Mouse (Mus musculus) retina, postnatal 1 day (tissue): ENCODE measurements around the gene 2210408I21Rik.
A peak's percentile ranks its signal among the peaks of the same experiment; 100 is the strongest.

Experiments used
- DNase-seq: peaks from one replicate; pipeline ENCODE4 v3.0.0-alpha.2; 2012

The 2210408I21Rik gene

DNA sequence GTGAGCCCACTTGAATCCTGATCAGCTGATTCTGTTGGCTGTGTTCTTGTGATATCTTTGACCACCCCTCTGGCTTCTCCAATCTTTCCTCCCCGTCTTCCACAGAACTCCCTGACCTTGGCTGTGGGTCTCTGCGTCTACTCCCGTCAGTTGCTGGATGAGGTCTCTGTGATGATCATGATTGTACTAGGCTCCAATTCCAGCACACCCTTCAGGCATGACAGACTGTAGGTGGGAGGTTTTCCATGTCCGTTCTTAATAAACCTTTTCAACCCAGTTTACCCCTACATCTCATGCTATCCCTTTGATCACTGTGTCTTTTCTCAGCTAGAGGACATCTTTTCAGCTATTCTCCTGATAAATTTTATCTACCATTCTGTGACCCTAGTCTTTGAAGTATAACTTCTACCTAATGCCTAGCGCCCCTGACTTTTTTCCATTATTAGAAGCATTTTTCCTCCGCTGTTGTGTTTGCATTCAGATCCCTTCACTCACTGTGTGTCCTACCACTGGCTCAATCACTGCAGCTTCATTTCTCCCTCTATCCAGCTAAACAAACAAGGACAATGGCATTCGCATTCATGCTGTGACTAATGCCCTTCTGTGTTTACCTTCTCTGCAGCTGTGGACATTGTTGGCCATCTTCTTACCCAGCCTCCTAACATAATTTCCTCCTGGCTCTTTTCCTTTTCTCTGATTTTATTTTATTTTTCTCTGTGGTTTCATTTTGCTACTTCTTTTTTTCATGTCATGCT is 143.5 kb downstream of the 2210408I21Rik start:
- DNase-seq: no peak

DNA sequence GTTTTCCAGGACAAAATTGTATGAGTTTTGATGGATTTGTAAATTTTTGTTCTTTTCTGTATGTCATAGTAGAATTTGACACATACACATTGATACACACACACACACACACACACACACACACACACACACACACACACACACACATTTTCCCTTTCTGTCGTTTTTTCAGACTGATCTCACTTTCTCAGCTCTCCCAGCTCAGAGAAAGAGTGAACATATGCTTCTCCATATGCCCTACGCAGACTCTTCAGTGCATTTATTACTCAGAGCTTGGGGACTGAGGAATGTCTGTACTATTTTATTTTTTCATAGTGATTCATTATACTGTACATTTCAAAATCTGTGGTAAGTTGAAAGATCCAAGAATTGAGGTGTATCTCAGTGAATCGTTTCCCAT is 160.2 kb downstream of the 2210408I21Rik start:
- no peak for DNase-seq

DNA sequence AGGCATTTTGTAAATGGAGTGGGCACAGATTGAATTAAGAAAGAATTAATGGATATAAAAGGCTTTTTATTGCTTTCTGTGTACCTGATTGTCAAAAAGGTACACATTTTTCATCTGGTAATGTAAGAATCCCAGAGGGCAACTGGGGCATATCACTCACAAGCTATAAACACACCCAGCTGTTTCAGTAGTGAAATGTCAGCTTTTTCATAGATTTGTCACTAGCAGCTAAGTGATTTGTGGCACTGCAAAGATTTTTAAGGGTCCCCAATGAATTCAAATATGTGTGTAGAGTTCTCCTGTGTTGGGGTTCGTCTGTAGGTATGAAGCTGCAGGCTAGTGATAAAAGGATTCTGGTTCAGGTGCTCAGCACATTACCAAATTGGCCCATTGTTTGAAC is 188.8 kb downstream of the 2210408I21Rik start:
- no peak for DNase-seq

DNA sequence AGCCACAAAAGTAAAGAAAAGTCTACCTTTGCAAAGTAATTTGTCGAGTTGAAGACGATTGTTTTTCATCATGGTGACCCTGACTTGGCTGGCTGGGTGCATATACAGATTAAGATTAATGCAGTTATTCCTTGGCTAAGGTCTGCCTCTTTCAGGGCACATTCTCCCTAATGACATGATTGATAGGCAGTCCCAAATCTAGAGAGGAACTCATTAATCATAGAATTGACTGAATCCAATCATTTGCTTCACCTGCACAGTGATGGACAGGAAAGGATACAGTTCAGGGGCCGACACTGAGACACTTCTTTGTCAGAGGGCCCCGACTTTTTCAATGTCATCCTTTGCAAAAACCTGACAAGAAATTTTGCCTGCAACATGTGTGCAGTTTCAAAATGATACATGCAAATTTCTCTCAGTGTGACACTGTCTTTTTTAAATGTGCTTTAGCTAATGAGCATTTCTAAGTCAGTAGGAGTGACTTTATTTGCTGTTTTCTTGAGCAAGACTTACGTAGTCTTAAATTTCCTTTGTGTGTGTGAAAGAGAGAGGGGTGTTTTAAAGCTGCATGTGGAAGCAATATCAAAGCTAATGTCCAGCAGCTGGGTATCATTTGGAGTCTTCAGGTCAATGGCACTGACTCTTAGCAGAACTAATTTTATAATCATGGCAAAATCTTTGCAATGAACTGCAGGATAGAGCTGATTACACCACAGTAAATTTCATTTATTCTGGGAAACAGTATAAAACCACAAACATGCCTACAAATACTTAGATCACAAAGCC is 191.0 kb downstream of the 2210408I21Rik start:
- no peak for DNase-seq

DNA sequence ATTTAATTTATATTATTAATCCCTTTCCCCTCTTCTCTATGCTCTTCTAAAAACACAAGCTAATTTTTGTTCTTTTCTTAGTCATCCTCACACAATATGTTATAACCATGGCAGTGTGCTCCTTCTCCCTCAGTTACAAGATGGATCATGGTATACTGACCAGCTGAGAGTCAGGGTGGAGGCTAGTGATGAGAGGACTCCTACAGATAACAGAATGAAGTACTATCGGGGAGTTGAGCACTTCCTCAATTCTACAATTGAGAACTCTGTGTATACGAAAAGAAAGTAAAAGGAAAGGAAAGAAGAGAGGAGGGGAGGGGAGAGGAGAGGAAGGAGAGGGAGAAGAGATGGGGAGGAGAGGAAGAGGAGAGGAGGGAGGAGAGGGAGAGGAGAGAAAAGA is 206.8 kb downstream of the 2210408I21Rik start:
- DNase-seq: no peak

DNA sequence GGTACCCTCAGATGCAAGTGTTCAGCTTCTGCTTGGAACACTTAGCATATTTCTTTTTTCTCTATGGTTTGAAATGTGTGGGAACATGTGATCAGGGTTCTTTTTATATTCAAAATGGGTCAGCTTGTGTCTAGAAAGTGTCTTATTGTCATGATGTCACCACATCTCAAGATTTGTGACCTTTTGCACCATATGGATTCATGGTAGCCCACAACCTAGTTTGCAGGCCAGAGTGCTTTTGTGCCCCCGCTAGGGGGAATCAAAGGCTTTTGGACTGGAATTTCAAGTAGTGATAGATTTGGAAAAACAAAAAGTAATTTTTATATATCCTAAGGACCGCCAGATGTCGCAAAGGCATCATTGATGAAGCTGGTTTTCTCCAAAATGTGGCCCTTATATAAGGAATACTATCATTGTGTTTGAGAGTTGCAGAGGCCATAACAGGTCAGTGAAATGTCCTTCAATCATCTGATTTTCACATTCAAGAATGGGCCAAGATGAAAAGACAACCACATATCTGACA is 250.2 kb downstream of the 2210408I21Rik start:
- no peak for DNase-seq

DNA sequence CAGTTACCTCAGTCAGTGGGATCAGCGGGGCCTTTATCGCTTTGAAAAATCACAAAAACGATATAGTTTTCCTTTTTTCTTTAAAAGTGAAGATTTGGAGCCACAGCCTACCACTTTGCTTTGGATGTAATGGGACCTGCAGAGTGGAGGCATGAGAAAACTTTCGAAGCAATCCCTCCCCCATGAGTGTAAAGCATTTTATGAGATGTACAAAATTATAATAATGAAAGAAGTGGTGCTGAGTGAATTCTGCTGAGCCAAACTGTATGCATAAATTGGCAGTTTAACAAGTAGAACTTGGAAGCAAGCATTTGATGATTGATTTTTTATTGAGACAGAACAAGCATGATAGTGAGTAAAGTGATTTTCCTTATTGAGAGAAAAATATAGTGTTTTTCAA is 250.7 kb downstream of the 2210408I21Rik start:
- no peak for DNase-seq

DNA sequence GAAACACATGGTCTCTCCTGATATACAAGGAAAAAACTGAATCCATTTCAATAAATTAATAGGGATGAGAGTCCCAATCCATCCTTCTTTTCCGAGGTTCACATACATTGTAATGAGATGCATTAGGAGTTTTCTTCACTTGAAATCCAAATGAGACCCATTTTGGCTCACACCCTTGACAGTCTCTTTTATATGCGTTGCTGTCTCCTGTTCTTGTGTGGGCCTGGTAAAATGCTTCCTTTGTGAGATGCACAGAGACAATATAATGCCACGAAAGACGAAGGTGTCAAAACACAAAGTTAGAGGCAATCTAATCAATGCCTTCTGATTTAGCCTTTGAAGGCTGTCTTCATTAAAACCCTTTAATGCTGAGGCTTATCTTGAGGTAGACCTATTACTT is 252.8 kb downstream of the 2210408I21Rik start:
- no peak for DNase-seq

DNA sequence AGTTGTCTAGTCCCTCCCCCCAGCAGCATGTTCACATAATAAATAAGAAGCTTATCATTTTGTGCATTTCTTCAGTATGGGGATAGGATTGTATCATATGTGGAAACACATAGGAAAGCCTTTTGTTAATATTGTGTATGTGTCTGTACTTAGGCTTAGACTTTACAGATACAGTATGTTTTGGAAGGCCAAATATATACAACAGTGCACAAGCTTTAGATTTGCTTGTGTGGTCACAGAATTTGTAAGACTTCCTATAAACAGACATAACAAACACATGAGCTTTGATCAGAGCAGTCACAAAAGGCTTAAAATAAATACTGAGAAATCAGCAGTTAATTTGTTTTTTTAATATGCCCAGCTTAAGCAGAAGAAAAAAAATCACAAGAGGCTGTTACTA is 253.9 kb downstream of the 2210408I21Rik start:
- DNase-seq: no peak

DNA sequence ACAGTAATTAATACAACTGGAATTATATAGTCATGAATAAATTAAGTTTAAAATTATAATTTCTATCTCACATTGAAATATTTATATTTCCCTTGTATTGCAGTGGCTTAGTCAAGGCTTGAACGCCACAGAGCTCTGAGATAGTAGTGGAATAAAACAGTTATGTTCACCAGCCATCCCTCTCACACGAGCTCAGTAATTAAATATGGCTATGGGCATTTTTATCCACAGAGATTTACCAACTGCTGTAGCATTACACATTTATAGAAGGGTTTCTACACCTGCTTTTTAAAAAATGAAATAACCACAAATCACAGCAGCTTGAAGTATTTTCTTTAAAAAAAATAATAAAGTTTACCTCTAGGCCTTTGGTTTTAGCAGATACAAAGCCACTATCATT is 261.0 kb downstream of the 2210408I21Rik start:
- DNase-seq: no peak

DNA sequence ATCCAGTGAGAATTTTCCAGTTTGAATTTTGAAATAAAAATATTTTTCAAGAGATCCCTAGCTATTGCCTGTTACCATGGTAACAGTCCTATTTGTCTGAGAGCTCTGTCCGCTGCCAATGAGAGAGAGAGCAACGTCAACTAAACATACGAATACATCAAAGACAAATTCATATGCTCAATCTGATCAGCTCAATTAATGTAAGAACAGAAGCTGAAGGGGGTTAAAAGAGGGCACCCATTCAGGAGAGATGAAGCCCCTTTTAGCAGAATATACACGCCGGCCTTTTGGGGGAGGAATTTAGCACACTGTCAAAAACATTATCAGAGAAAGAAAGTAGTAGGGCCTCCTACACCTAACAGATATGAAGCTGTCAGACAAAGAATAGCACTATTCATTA is 261.6 kb downstream of the 2210408I21Rik start:
- peak; percentile 36 for DNase-seq

DNA sequence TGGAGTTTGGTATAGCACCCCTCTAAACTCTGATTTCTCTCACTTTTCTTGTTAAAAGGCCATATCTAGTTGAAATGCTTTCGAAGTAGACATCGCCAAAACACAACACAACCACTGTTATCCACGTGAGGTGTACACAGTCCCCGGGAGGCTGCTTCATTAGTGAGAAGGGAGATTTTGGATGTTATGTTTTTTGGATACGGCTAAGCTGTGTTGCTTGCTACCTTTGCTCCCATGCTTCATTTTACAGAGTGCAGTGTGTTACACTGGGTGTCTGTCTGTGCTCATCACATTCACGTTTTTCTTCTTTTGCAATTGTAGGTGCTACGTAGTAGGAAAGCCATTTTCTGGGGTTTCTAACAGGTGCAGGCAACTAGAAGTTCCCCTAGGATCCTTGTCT is 262.3 kb downstream of the 2210408I21Rik start:
- no peak for DNase-seq

DNA sequence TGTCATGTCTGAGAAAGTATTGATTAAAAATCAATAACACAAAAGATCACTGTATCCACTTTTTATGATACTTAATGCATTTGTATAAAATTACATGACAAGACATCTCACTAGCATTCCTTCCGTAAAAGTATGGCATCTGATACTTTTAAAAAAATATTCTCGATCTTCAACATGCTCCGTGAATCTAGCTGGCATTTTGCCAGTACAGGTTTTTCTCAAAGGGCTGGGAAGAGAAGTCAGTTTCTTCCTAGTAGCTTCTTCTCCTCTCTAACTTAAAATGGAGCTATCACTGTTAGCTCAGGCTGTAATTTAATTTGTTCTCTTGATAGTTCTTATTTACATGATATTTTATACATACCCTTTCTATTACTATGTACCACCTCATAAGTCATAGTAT is 263.1 kb downstream of the 2210408I21Rik start:
- no peak for DNase-seq

DNA sequence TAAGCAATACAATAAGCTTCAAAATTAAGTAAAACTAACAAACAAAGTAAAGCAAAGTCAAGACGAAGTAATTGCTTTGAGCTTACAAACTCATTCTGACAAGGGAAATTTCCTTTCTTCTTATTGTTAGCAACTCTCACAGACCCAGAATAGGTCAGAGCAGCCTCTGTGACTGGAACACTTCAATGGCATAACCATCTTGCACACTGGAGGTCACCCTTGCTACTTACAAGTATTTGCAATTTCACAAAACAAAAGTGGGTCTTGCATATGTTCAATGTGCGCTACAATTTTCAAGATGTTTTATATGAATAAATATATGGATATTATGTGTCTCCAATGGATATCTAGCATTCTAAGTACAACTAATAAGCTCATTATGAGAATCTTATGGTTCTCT is 265.4 kb downstream of the 2210408I21Rik start:
- no peak for DNase-seq

DNA sequence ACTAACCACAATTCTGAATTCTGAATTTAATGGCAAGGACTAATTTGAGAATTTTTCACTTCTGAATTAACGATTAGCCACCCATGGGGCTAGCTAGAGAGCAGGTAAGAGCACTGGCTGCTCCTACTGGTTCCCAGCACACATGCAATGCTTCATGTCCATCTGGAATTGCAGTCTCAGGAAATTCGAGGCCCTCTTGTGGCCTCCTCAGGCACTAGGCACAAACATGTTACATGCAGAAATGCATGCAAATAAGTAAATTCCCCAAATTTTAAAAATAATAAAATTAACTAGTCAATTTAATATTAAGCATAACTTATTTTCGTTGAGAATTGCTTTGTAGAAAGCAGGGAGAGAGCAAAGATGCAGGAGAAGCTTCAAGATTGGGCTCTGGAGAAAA is 273.2 kb downstream of the 2210408I21Rik start:
- DNase-seq: no peak

DNA sequence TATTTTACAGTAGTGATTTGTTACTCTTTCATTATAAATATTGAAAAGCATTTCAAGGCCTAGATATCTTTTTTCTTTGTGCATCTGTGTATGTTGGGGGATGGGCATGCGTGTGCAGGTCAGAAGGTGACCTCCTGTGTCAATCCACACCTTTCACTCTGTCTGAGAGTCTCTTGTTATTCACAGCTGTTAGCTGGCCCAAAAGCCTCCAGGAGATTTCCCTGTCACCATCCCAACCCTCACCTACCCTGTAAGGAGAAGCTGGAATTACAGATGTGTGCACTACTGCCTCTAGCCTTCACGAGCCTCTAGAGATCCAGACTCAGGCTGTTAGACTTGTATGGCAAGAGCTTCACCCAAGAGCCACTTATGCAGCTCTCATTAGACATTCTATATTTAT is 274.5 kb downstream of the 2210408I21Rik start:
- no peak for DNase-seq

DNA sequence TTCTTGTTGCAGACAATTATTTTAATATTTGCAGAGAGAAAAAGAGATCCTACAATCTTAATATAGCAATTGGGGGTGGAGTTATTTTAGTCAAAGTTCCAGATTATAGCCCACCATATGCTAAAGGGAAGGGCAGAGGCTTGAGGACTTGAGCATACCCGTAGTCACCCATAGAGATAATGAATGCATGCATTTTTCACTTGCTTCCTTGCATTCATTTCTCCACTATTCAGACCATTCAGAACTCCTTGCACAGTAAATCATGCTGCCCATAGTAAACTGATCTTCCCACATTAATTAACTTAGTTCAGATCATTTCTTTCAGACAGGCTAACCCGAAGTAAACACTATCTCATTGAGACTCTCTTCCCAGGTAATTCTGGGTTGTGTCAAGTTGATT is 277.5 kb downstream of the 2210408I21Rik start:
- no peak for DNase-seq

DNA sequence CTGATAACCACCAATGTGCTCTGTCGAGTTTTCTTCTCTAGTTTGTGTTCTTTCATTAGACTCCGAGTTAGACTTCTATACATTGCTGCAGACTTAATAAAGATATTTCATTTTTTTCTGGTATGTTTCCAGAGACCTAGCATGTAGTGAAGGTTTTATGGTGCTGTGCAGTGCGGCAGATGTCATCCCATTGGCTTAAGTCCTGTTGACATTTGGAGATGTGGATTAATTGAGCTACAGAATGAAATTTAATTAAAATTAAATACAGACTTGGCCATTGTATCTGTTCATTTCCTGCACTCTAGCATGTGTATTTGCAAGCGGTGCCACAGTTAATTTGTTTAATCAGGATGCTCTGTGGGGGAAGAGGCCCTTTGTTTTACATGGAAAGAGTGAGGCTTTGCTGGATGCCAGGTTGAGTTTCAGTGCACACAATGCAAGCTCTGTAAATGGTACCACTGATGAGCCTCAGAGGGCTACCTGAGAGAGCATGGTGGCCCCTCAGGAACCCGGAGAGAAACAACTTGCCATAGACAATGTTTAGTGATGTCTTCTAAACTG is 314.7 kb downstream of the 2210408I21Rik start:
- DNase-seq: peak; percentile 90

DNA sequence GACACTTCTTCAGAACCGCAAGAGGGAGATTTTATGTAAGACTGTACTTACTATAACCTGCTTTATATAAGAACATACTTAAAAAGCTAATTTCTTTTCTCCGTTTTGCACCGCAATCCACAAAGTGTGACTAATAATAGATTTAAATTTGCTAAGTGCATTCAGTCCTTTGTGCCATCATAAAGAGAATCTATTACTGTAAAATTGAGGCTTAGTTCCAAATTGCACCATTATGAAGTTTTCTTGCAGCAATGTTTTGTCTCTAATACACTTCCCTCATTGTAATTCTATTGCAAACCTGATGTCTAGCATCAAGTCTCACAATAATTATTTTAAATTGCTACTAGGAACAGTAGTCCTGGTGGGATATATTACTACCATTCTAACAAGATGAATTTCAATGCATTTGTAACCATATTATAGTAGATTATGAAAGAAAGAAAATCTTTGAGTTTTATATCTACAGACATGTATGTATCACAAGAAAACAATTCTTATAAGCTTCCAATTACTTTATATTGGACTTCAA is 334.8 kb downstream of the 2210408I21Rik start:
- DNase-seq: no peak

DNA sequence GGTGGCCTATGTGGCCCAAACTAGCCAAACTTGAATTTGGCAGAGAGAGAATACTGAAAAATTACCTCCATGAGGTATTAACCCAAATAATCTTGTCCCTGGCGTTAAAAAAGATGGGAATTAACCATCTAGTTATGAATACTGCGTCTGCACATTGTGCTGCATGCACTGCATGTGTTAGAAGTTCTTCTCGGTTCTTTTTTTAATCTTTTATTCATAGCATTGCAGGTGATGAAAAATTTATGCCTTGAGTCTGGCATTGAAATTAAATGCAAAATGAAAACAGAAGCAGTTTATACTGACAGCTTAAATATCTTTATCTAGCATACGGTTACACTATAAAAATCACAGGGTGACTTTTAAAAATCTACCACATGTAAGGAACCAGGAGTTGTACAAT is 341.1 kb downstream of the 2210408I21Rik start:
- DNase-seq: no peak

DNA sequence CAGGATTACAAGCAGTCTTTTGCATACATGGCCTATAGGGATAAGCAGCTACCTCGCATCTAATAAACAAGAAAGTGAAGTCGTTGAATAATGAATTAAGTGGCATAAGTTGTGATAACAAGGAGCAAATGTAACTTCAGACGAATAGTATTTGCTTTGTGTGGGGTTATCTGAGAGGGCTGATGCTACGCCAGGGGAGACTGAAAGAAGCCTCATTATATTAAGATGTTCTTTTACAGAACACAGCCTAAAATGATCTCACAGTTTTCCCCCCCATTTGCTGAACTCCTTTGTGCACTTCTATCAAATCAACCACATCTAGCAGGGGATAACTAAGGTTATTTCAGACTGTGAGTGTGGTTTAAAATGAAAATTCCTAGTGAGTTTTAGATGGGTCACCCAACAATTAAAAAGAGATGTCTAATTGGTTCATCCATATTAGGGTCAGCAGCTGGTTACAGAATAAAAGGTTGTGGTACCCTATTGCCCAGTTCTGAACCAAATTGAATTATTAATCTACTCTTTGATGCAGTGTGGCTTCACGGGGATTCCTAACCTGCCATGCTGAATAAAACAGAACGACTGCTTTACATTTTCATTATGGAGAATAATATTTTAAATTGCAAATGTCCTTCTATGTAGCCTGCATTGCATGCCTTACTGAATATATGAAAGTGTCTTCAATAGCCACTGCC is 343.2 kb downstream of the 2210408I21Rik start:
- peak; percentile 32 for DNase-seq

DNA sequence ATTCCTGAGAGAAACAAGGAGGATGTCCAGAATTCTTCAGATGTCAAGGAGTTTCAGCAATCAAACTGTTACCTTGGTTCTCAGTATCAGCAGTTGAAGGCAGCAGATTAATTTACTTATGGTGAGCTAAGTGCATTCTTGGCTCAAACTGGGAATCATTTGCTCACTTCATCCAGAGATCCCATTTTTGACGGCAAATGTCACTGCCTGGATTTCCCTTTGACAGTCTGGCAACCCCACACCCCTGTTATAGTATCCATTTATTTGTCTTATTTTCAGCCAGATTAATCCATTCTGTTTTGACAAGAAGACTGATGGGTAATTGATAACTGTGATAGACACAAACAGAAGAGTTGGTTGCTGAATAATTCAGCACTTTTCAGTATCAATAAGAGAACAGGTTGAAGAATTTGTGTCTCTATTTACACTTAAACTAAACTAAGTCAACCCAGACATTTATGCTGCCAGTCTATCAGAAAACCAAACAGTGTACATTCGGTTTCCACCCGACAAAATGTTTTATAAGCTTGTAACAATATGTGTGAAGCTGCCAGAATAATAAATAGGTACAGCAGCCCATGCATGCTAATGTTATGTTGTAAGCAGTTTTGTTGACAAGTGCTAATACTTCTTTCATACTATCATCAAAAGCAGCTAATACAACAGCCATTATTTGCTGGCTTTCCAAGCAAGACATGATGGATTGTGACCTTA is 354.8 kb downstream of the 2210408I21Rik start:
- DNase-seq: no peak
